Mouse (Mus musculus) MEL (cell line): ENCODE measurements at regions not wholly inside any gene's neighbourhood (a gene's known extent, or its start where the extent isn't known, plus 50 kb on each side); places are given as distances from the start of the nearest gene placed in this dataset.

Source experiments
- CTCF ChIP-seq, 3 experiments: IDR thresholded peaks in 2 of 3; conservative IDR thresholded peaks in 1 of 3; 2 replicates each; pipeline ENCODE4 v1.5.1; 2011 to 2012; ENCODE audit warnings: low read length in 3 of 3, low read depth in 2 of 3, mild to moderate bottlenecking in 2 of 3, improper control_type of control experiment in 1 of 3, inconsistent platforms in 1 of 3, mixed read lengths in 1 of 3, moderate library complexity in 1 of 3; ENCODE audit not compliant: control insufficient read depth in 1 of 3, insufficient read depth in 1 of 3, poor library complexity in 1 of 3, severe bottlenecking in 1 of 3
- E2F4 ChIP-seq: IDR thresholded peaks from 2 replicates; pipeline ENCODE4 v1.6.1; 2011; ENCODE audit warnings: low read depth, low read length, improper control_type of control experiment, borderline replicate concordance
- EP300 ChIP-seq, 2 experiments: IDR thresholded peaks; 2 replicates each; pipeline ENCODE4 v1.6.1; 2011; ENCODE audit warnings: improper control_type of control experiment in 2 of 2, low read length in 2 of 2, low read depth in 1 of 2, mild to moderate bottlenecking in 1 of 2
- ETS1 ChIP-seq: IDR thresholded peaks from 2 replicates; pipeline ENCODE4 v1.6.1; 2012; ENCODE audit warnings: low read depth, mild to moderate bottlenecking, inconsistent platforms, low read length, improper control_type of control experiment, moderate library complexity
- MAZ ChIP-seq: IDR thresholded peaks from 2 replicates; pipeline ENCODE4 v1.6.1; 2012; ENCODE audit warnings: low read depth, mild to moderate bottlenecking, inconsistent platforms, low read length, improper control_type of control experiment
- POLR2A ChIP-seq, 2 experiments: IDR thresholded peaks; 2 replicates each; pipeline ENCODE4 v1.6.1; 2011 to 2012; ENCODE audit warnings: low read length in 2 of 2, mild to moderate bottlenecking in 2 of 2, control low read depth in 1 of 2, improper control_type of control experiment in 1 of 2, low read depth in 1 of 2, moderate library complexity in 1 of 2; ENCODE audit not compliant: control insufficient read depth in 1 of 2, insufficient read depth in 1 of 2, poor library complexity in 1 of 2
- RAD21 ChIP-seq: IDR thresholded peaks from 2 replicates; pipeline ENCODE4 v1.6.1; 2011; ENCODE audit warnings: mild to moderate bottlenecking, low read depth, low read length, improper control_type of control experiment
- USF1 ChIP-seq: IDR thresholded peaks from 2 replicates; pipeline ENCODE4 v1.6.1; 2014; ENCODE audit warnings: low read depth, mild to moderate bottlenecking, inconsistent platforms, low read length, improper control_type of control experiment, moderate library complexity

DNA sequence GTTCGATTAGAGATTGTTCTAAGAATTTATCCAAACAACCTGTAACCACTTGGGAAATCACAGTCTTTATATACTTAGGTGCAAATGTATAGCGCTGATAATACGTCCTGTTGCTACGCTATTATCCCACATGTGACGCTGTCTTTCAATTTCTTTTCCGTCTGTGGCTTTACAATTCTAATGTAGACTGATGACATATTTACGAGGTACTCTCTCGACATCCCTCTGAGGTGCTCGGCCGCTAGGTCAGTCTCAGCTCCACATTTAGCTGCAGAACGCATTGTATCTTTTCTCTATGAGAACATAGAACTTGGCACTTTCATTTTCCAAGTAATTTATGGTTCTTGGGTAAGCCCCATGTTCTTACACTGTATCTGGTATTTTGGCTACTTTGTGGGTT, 193.6 kb downstream of the Dact1 start:
- TF ChIP-seq CTCF (IDR thresholded peaks at IDR 0.05 in 2 of 3, conservative IDR thresholded peaks at IDR 0.05 in 1 of 3; ENCODE audit: control insufficient read depth in 1 of 3, insufficient read depth in 1 of 3, low read depth in 2 of 3, low read length in 3 of 3, poor library complexity in 1 of 3, severe bottlenecking in 1 of 3) (no peak), ETS1 (no peak), RAD21 (no peak), POLR2A (IDR thresholded peaks at IDR 0.05; ENCODE audit: control insufficient read depth in 1 of 2, insufficient read depth in 1 of 2, low read depth in 1 of 2, low read length in 2 of 2, poor library complexity in 1 of 2) (no peak), USF1 (no peak), MAZ (no peak), E2F4 (no peak), EP300 (IDR thresholded peaks at IDR 0.05; ENCODE audit: low read depth in 1 of 2, low read length in 2 of 2) (no peak)
